Mouse (Mus musculus): Measurements from ENCODE around the gene Gpx2.
A peak's percentile ranks its signal among the peaks of the same experiment; 100 is the strongest.

Gpx2 gene

GRCm38 (mm10) chr12:76795350-76795749 lies at the start of gene Gpx2:
TSS of gene Gpx2 (minus strand) at chr12:76795554.
- DNase-seq, result no peak

- DNase-seq, result no peak
Measured at GRCm38 (mm10) chr12:76844346-76845061, 49.1 kb upstream of the Gpx2 start.

- DNase-seq, result no peak
Measured at GRCm38 (mm10) chr12:76840081-76840480, 44.7 kb upstream of the Gpx2 start.

GRCm38 (mm10) chr12:76839298-76839697 lies 43.9 kb upstream of the Gpx2 start:
- DNase-seq, result no peak

- no peak for DNase-seq
Measured at GRCm38 (mm10) chr12:76837844-76838650, 42.7 kb upstream of the Gpx2 start.

- peak; percentile 99 for DNase-seq
Measured at GRCm38 (mm10) chr12:76837101-76837843, 41.9 kb upstream of the Gpx2 start.

GRCm38 (mm10) chr12:76832704-76833103 lies 37.4 kb upstream of the Gpx2 start:
- peak; percentile 28 for DNase-seq

GRCm38 (mm10) chr12:76825283-76825682 lies 29.9 kb upstream of the Gpx2 start:
- DNase-seq, result no peak

- no peak for DNase-seq
Measured at GRCm38 (mm10) chr12:76822651-76823041, 27.3 kb upstream of the Gpx2 start, which contains the start of gene Rab15. TSS of gene Rab15 (minus strand) at chr12:76822908.

GRCm38 (mm10) chr12:76822002-76822650 lies 26.8 kb upstream of the Gpx2 start:
- peak; percentile 58 for DNase-seq

- no peak for DNase-seq
Measured at GRCm38 (mm10) chr12:76820615-76821014, 25.3 kb upstream of the Gpx2 start.

- no peak for DNase-seq
Measured at GRCm38 (mm10) chr12:76819816-76820215, 24.5 kb upstream of the Gpx2 start.

GRCm38 (mm10) chr12:76818908-76819307 lies 23.6 kb upstream of the Gpx2 start:
- DNase-seq, result no peak

GRCm38 (mm10) chr12:76818120-76818519 lies 22.8 kb upstream of the Gpx2 start:
- DNase-seq, result no peak

GRCm38 (mm10) chr12:76817176-76817575 lies 21.8 kb upstream of the Gpx2 start:
- DNase-seq, result no peak

- DNase-seq, result no peak
Measured at GRCm38 (mm10) chr12:76816720-76817119, 21.4 kb upstream of the Gpx2 start.

- DNase-seq, result no peak
Measured at GRCm38 (mm10) chr12:76814120-76814519, 18.8 kb upstream of the Gpx2 start.

- no peak for DNase-seq
Measured at GRCm38 (mm10) chr12:76813543-76813942, 18.2 kb upstream of the Gpx2 start.

GRCm38 (mm10) chr12:76811006-76811405 lies 15.7 kb upstream of the Gpx2 start:
- no peak for DNase-seq

GRCm38 (mm10) chr12:76810491-76810890 lies 15.1 kb upstream of the Gpx2 start:
- no peak for DNase-seq

GRCm38 (mm10) chr12:76807796-76808195 lies 12.4 kb upstream of the Gpx2 start:
- DNase-seq, result no peak

GRCm38 (mm10) chr12:76805056-76805811 lies 9.9 kb upstream of the Gpx2 start:
- DNase-seq, result no peak
